Mouse (Mus musculus): ENCODE results near the gene Cenph. TPM values are rescaled to one million over a fixed set of nuclear protein-coding genes. Genes with fewer than 3 reads are reported as not detected.
"Not testable (repeated sequence)": the region's sequence is repeated elsewhere in the genome, so short reads cannot be mapped to it uniquely, and the experiment has no call there.

Cenph gene
- not detected for total RNA-seq (2022)

- DNase-seq (ENCODE audit: low spot score in 2 of 2): peak; percentile 65 to 66
These were observed at the start of gene Cenph for GRCm38 (mm10) chr13:100775252-100776055. TSS of gene Cenph (minus strand) at chr13:100775899.

GRCm38 (mm10) chr13:100824916-100825315 is 49.2 kb upstream of the Cenph start:
- DNase-seq (ENCODE audit: low spot score in 2 of 2): no peak

GRCm38 (mm10) chr13:100824306-100824705 is 48.6 kb upstream of the Cenph start:
- no peak for DNase-seq (ENCODE audit: low spot score in 2 of 2)

GRCm38 (mm10) chr13:100823863-100824262 is 48.2 kb upstream of the Cenph start:
- no peak for DNase-seq (ENCODE audit: low spot score in 2 of 2)

- DNase-seq (ENCODE audit: low spot score in 2 of 2): no peak
These were observed 38.8 kb upstream of the Cenph start for GRCm38 (mm10) chr13:100814451-100814850.

- DNase-seq (ENCODE audit: low spot score in 2 of 2): no peak
These were observed 30.1 kb upstream of the Cenph start for GRCm38 (mm10) chr13:100805776-100806175.

GRCm38 (mm10) chr13:100797171-100797570 is 21.5 kb upstream of the Cenph start:
- no peak for DNase-seq (ENCODE audit: low spot score in 2 of 2)

- no peak for DNase-seq (ENCODE audit: low spot score in 2 of 2)
These were observed 13.4 kb upstream of the Cenph start for GRCm38 (mm10) chr13:100789083-100789482.

GRCm38 (mm10) chr13:100788057-100788456 is 12.4 kb upstream of the Cenph start:
- not testable (repeated sequence) for DNase-seq (ENCODE audit: low spot score in 2 of 2)

- DNase-seq (ENCODE audit: low spot score in 2 of 2): no peak
These were observed 11.8 kb upstream of the Cenph start for GRCm38 (mm10) chr13:100787316-100788010.

- DNase-seq (ENCODE audit: low spot score in 2 of 2): peak; percentile 81 to 87
These were observed 10.7 kb upstream of the Cenph start, which contains the start of gene Ccnb1 for GRCm38 (mm10) chr13:100786414-100786867. TSS of gene Ccnb1 (minus strand) at chr13:100786570.

GRCm38 (mm10) chr13:100785806-100786413 is 10.2 kb upstream of the Cenph start:
- no peak for DNase-seq (ENCODE audit: low spot score in 2 of 2)

GRCm38 (mm10) chr13:100777491-100777890 is 1.8 kb upstream of the Cenph start:
- DNase-seq (ENCODE audit: low spot score in 2 of 2): no peak

- no peak for DNase-seq (ENCODE audit: low spot score in 2 of 2)
These were observed 1.0 kb upstream of the Cenph start for GRCm38 (mm10) chr13:100776710-100777109.

- DNase-seq (ENCODE audit: low spot score in 2 of 2): no peak
These were observed 339 bp upstream of the Cenph start for GRCm38 (mm10) chr13:100776056-100776419.

GRCm38 (mm10) chr13:100774704-100775103 is 995 bp downstream of the Cenph start:
- DNase-seq (ENCODE audit: low spot score in 2 of 2): no peak

GRCm38 (mm10) chr13:100755329-100755728 is 20.4 kb downstream of the Cenph start:
- no peak for DNase-seq (ENCODE audit: low spot score in 2 of 2)

- DNase-seq (ENCODE audit: low spot score in 2 of 2): no peak
These were observed 21.5 kb downstream of the Cenph start for GRCm38 (mm10) chr13:100754186-100754585.

- DNase-seq (ENCODE audit: low spot score in 2 of 2): no peak
These were observed 22.7 kb downstream of the Cenph start for GRCm38 (mm10) chr13:100753011-100753410.

GRCm38 (mm10) chr13:100752529-100752928 is 23.2 kb downstream of the Cenph start:
- DNase-seq (ENCODE audit: low spot score in 2 of 2): no peak

- no peak for DNase-seq (ENCODE audit: low spot score in 2 of 2)
These were observed 24.3 kb downstream of the Cenph start for GRCm38 (mm10) chr13:100751402-100751801.

GRCm38 (mm10) chr13:100750799-100751198 is 24.9 kb downstream of the Cenph start:
- DNase-seq (ENCODE audit: low spot score in 2 of 2): no peak
